Mouse (Mus musculus) common myeloid progenitor, adult 5-6 weeks (primary cell): ENCODE data around the gene Patj. TPM values are rescaled to one million over a fixed set of nuclear protein-coding genes. Genes with fewer than 3 reads are reported as not detected.
"Not testable (repeated sequence)": the region's sequence is repeated elsewhere in the genome, so short reads cannot be mapped to it uniquely, and the experiment has no call there.

Source experiments
- ATAC-seq: replicated peaks from 2 replicates; pipeline ENCODE4 v1.8.0; 2016; ENCODE audit warnings: low read depth, mild to moderate bottlenecking, moderate TSS enrichment, inconsistent platforms; ENCODE audit not compliant: poor library complexity, severe bottlenecking
- total RNA-seq: library from RNA; stranded (forward); fragments of 200-1000, 187-1606 nt; gene quantifications from 2 replicates; pipeline ENCODE4 v1.2.3, GENCODE M21; 2017

The Patj gene
- total RNA-seq, 1 experiment from 2014 or later: 12.5 TPM

- ATAC-seq: no peak
Measured at GRCm38 (mm10) chr4:98622996-98623673, 227.6 kb downstream of the Patj start.

- ATAC-seq: no peak
Measured at GRCm38 (mm10) chr4:98628286-98628685, 232.7 kb downstream of the Patj start.

- ATAC-seq: not testable (repeated sequence)
Measured at GRCm38 (mm10) chr4:98629217-98629616, 233.6 kb downstream of the Patj start.

GRCm38 (mm10) chr4:98635140-98635837 lies 239.7 kb downstream of the Patj start:
- no peak for ATAC-seq

- no peak for ATAC-seq
Measured at GRCm38 (mm10) chr4:98638731-98639130, 243.1 kb downstream of the Patj start.

- ATAC-seq: no peak
Measured at GRCm38 (mm10) chr4:98653650-98654049, 258.1 kb downstream of the Patj start.

GRCm38 (mm10) chr4:98654419-98654821 lies 258.8 kb downstream of the Patj start:
- ATAC-seq: no peak

- ATAC-seq: no peak
Measured at GRCm38 (mm10) chr4:98656759-98657158, 261.2 kb downstream of the Patj start.

GRCm38 (mm10) chr4:98659032-98659431 lies 263.4 kb downstream of the Patj start:
- no peak for ATAC-seq

- no peak for ATAC-seq
Measured at GRCm38 (mm10) chr4:98660534-98660933, 264.9 kb downstream of the Patj start.

GRCm38 (mm10) chr4:98665884-98666283 lies 270.3 kb downstream of the Patj start:
- ATAC-seq: no peak

GRCm38 (mm10) chr4:98666451-98666850 lies 270.9 kb downstream of the Patj start:
- no peak for ATAC-seq

- ATAC-seq: no peak
Measured at GRCm38 (mm10) chr4:98667009-98667408, 271.4 kb downstream of the Patj start.

GRCm38 (mm10) chr4:98677506-98677905 lies 281.9 kb downstream of the Patj start:
- no peak for ATAC-seq

- ATAC-seq: no peak
Measured at GRCm38 (mm10) chr4:98686678-98687267, 291.2 kb downstream of the Patj start.

- no peak for ATAC-seq
Measured at GRCm38 (mm10) chr4:98688116-98688515, 292.5 kb downstream of the Patj start.

- ATAC-seq: no peak
Measured at GRCm38 (mm10) chr4:98688520-98688919, 292.9 kb downstream of the Patj start.

- ATAC-seq: no peak
Measured at GRCm38 (mm10) chr4:98689988-98690387, 294.4 kb downstream of the Patj start.

- ATAC-seq: no peak
Measured at GRCm38 (mm10) chr4:98693465-98694185, 298.0 kb downstream of the Patj start.

- ATAC-seq: no peak
Measured at GRCm38 (mm10) chr4:98697932-98698331, 302.3 kb downstream of the Patj start.

- ATAC-seq: peak; percentile 66
Measured at GRCm38 (mm10) chr4:98698921-98699320, 303.3 kb downstream of the Patj start.
